Mouse (Mus musculus) left cerebral cortex, postnatal 36 days (tissue): ENCODE measurements at regions not wholly inside any gene's neighbourhood (a gene's known extent, or its start where the extent isn't known, plus 50 kb on each side); places are given as distances from the start of the nearest gene placed in this dataset.

ENCODE experiments used
- DNase-seq, 2 experiments: peaks; one replicate each; pipeline ENCODE4 v3.0.0; 2021 to 2022; ENCODE audit warnings: low spot score in 2 of 2, mixed read lengths in 1 of 2
- intact Hi-C: fragments of 180-260 bp; cut with DNase I; formaldehyde crosslinking; loops from one replicate; pipeline ENCODE4 v1.15.1; 2025

DNA sequence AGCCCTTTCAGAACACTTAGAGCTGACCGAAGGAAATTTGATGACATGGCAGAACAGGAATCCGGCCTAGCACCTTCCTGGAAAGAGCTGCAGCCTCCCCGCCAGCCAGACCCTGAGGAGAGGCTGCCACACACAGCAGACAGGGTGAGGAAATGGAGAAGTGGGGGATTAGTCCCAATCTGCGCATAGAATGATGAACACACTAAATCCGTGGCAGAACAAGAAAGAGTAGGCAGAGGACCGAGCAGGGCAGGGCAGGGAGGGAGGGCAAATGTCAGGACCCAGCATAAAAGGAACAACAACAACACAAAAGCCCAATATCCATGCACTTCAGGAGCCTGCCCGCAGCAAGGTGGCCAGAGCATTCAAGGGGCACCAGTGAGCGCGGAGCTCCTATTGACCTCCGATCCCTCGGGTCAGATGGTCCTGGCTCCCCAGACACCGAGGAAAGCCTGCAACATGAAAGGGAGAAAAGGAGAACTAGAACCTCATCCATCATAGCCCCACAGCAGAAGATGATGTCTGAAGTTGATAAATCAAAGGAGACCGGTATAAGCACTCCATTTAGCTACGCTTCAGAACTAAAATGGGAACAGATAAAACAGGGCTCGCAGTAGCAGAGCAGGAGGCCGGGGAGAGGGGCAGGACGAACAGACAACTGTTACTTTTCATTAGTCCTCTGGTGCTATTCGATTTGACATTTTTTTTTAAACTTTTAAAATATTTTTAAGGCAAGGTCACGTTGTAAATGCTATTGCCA lies 136.3 kb upstream of the Pkdcc start:
- no peak for DNase-seq
- intact Hi-C loops, result no loop called here

DNA sequence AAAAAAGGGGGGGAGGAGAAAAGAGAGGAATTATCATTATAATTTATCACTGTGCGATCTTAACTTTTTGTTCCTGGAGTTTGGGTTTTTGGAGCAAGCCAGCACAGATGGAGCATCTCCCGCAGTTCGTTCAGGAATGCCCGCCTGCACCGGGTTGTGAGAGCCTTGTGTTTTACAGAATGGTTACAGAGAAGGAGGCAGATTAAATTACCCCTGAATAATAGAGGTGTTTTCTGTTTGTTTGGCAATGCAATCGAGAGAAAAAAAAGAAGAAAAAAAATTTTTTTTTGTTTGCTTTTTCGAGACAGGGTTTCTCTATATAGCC lies 135.8 kb upstream of the Pkdcc start:
- intact Hi-C loops, result no loop called here
- no peak for DNase-seq

DNA sequence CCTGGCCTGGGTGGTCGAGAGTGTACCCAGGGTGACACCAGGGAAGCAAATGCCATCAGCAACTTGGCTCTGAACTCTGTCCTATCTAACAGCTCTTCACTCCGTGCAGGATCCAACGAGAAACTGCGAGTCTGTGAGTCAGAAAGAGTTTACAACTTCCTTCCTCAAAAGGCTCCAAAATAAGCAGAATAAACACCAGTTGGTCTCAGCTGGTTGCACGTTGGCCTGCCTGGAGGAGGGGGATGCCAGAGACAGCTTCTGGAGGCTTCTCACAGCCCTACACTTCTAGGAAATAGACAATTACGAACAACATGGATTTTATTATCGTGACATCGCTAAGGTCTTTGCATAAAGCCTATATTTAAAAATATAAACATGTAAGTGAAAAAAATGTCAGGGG lies 133.4 kb upstream of the Pkdcc start:
- intact Hi-C loops, result no loop called here

DNA sequence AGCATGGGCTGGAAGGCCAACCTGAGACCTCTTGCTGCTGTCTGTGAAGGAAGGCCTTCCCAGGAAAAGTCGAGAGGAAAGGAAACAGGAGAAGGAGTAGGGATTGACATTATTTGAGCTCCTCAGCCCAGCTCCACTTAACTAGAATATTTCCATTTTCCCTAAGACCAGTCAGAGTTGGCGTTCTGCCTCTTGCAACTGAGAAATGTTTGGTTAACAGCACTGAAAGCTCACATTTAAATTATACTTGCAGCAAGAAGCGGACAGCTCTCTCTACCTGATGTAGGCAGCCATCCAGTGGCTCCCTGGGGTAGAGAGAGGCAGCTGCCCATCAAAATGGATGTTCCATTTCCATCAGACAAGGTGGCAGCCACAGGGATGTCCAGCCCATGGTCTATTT lies 131.6 kb upstream of the Pkdcc start:
- intact Hi-C loops, result no loop called here
- no peak for DNase-seq

More for the DNA sequence above, 133.4 kb upstream of the Pkdcc start:
- DNase-seq, result no peak

- intact Hi-C loops, result no loop called here
- no peak for DNase-seq
Measured at GRCm38 (mm10) chr17:83085792-83086475, 129.2 kb upstream of the Pkdcc start.

DNA sequence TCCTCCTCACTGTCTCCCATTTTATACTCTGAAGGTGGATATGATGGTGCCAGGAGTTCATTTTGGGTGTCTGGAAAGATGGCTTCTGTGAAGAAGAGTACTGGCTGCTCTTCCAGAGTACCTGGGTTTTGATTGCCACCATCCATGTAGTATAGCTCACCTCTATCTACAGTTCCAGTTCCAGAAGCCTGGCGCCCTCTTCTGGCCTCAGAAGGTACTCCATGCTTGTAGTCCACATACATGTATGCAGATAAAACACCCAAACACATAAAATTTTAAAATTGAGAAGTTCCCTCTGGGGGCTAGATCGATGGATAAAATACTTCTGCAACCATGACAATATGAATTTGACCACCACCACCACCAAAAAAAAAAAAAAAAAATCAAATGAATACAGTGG lies 128.4 kb upstream of the Pkdcc start:
- intact Hi-C loops, result no loop called here
- DNase-seq, result no peak

DNA sequence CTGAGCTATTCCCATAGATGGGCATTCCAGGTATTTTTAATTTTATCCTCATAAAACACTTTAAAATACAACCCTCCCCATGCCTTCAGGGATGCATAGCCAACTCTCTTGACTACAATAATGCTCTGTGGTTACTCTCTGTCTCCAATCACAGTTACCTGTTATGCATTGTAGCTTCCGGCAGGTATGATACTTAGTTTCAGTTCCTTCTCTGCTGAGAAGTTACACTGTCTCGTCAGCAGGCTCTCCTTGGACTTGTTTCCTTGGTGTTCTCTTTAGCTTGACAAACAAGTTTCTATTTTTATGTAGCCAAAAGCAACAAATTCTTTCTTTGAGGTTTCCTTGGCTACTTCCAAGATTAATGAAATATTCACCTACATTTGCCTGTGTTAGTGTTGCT lies 126.6 kb upstream of the Pkdcc start:
- no peak for DNase-seq
- intact Hi-C loops, result no loop called here

DNA sequence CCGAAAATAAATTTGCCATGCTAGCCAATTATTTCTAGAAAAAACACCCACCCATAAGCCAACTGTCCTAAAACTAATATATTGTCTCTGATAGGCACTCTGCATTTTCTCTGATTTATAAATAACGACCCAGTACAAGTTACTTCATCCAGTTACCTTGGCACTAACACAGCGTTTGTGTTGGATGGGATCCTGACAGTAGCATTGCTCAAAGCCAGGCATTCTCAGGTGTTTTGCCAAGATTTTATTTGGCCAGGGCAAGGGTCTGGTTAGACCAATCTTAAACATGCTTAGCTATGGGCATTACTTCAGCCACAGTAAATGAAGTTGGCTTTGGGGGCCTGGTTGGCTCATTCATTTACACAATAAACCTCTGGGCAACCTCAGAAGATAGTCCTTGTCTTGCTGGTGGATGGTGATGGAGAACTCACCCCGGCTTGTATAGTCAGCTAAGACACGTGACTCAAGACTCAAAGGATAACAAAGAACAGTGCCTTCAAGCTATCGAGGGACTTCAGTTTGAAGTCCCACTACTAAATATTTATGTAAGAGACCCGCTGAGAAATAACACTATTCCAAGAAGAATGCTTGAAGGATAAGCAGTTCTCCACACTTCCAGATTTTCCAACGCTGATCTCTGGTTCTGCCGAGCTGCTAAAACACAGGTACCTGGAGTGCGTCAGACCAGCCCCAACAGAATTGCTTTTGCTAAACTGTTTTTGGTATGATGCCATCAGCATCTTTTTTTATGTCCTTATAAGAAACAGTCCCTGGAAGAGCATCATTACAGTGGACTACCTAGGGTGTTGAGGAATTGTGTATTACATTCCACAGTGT lies 125.0 kb upstream of the Pkdcc start:
- no peak for DNase-seq
- intact Hi-C loops, result no loop called here

GRCm38 (mm10) chr17:83093862-83094261 lies 121.2 kb upstream of the Pkdcc start:
- intact Hi-C loops, result no loop called here
- no peak for DNase-seq

DNA sequence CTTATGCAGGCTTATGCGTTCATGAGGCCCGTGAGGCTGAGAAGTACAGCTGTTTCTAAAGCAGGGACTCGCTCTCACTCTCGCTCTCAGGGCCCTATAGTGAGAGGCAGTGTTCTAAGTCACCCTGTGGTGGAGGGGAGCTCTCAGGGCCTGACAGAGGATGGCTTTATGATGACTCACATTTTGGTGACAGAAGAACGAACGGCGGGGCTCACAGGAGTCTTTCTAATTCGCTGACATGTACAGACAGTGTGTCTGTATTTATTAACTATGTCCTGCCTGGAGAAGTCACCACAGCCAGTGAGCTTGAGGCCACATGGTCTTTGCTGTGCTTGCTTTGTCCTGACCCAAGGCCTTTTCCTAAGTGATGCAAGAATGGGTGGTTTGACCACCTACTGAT lies 118.6 kb upstream of the Pkdcc start:
- intact Hi-C loops, result no loop called here
- no peak for DNase-seq

DNA sequence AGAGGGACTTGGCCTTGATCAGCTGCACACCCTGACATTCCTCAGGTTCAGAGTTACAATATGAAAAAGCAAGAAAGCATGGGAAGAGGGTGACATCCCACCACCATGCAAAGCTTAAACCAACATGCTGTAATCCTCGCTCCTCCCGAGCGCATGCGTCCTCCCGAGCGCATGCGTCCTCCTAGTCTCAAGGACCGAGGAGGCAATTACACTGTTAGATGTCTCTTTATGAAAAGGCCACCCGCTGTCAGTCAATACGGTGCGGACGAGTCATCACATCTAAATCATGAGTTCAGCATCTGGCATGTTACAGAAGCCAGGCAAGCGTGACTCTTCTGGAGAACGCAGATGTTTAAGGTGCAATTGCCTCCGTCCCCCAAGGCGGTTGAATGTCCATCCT lies 117.1 kb upstream of the Pkdcc start:
- no peak for DNase-seq
- intact Hi-C loops, result no loop called here

DNA sequence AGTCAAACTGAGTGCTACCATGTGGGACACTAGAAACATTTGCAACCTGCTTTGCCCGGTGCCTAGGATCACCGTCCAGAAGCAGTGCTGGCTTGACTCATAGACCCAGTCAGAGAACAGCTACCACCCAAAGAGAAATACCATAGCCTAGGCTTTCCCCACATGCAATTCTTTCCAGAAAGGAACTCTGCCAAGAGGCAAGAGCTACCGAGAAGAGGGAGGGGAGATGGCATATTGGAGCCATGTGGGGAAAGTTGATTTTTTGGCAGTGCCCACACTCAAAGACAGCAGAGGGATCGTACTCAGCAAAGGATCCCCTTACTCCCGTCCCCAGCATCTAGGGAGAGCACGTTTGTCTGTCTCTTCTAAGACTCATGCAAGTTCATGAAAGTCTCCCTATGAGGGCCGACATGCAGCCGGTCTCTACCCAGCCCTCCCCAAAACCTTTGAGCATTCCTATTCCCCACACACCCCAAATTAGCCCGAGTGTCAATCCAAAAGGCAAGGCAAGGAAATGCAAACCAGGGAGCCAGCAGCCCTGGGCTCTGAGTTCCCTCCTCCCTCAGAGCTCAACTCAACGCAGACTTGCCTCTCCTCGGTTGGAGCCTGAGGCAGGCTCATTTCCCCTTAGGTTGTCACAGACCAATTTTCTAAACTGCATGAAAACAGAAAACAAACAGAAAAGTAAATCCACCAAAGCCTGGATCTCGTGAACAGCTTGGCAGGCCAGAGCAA lies 116.2 kb upstream of the Pkdcc start:
- intact Hi-C loops, result no loop called here

DNA sequence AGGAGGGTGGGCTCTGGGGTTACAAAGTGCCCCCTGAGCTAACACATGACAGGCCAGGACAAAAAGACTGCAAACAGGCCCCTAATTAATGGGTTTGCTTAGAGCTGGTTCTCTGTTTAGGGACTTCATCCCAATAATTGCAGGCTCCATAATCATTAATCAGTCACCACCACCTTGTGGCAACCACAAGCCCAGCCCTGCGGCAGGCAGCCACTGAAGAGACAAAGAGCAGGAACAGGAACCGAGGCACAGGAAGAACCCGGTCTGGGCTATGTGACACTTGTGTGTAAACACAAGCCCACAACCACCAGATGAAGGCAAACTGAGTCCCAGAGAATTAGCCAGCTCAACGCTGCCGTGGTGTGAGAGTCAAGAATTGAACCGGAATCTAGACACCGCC lies 114.1 kb upstream of the Pkdcc start:
- no peak for DNase-seq
- intact Hi-C loops, result no loop called here

More for the DNA sequence above, 116.2 kb upstream of the Pkdcc start:
- DNase-seq, result no peak

GRCm38 (mm10) chr17:83101756-83102155 lies 113.3 kb upstream of the Pkdcc start:
- intact Hi-C loops, result no loop called here
- DNase-seq, result no peak

- DNase-seq, result no peak
- intact Hi-C loops, result no loop called here
Measured at GRCm38 (mm10) chr17:83102675-83103412, 112.2 kb upstream of the Pkdcc start.

GRCm38 (mm10) chr17:83108151-83108550 lies 106.9 kb upstream of the Pkdcc start:
- intact Hi-C loops, result no loop called here
- no peak for DNase-seq

GRCm38 (mm10) chr17:83109792-83110440 lies 105.2 kb upstream of the Pkdcc start:
- intact Hi-C loops, result no loop called here
- DNase-seq, result peak; percentile 67 to 69

GRCm38 (mm10) chr17:83110556-83110955 lies 104.5 kb upstream of the Pkdcc start:
- intact Hi-C loops, result no loop called here
- DNase-seq, result no peak

DNA sequence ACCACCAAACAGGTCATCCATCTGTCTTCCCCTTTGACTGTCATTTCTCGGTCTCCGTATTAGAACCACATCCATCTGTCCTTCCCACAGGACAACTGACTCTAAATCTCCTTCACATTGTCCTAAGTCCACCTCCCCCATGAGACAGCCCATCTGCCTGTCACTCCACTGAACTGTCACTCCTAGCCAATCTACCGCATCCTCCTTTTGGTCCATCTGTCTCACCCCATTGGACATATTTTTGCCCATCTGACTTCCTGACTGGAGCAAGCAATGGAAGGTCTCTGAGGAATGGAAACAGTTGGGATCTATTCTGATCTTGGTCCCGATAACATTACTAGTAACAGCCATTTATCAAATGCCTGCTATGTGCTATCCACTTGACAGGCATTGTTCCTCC lies 99.9 kb upstream of the Pkdcc start:
- DNase-seq, result no peak

More for the DNA sequence above, 99.9 kb upstream of the Pkdcc start:
- intact Hi-C loops, result no loop called here
